Mouse (Mus musculus): ENCODE measurements around the gene Olfr330. TPM values are rescaled to one million over a fixed set of nuclear protein-coding genes. Genes with fewer than 3 reads are reported as not detected.
"Not testable (repeated sequence)": the region's sequence is repeated elsewhere in the genome, so short reads cannot be mapped to it uniquely, and the experiment has no call there.

The Olfr330 gene
- polyA plus RNA-seq (2014; fragmentation: Nextera tagmentation; extraction: Ambion mirVana): not detected in 2 replicates

- not testable (repeated sequence) for DNase-seq; H3K4me1 ChIP-seq (ENCODE audit: insufficient read depth); H3K9me3 ChIP-seq (ENCODE audit: low read depth, low read length); H3K4me3 ChIP-seq (ENCODE audit: low read depth, low read length); H3K9ac ChIP-seq; H3K36me3 ChIP-seq (ENCODE audit: insufficient read depth); ATAC-seq (ENCODE audit: insufficient read depth); H3K27ac ChIP-seq (ENCODE audit: low read depth); H3K27me3 ChIP-seq (ENCODE audit: insufficient read depth, low read length); H3K4me2 ChIP-seq
These were observed at the start of gene Olfr330 for GRCm38 (mm10) chr11:58534736-58535135. Olfr330 (minus strand) TSS chr11:58534836.

DNA sequence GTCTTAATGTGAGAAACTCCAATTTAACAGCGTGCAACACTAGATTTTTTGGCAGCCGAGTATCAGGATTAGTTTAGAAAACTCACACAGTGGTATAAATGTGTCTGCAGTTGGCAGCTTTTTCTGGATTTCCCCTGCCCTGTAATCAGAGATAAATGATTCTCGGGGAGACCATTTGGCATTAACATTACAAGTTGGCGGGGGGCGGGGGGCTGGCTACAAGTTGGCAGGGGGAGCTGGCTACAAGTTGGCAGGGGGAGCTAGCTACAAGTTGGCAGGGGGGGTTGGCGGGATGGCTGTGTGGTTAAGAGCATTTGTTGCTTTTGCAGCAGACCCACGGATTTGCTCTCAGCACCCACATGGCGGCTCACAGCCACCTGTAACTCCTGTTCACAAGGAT is 44.0 kb upstream of the Olfr330 start:
- H3K36me3 ChIP-seq (ENCODE audit: insufficient read depth): no peaks in the 10 kb centered on the region
- no peak overlapping the region for H3K4me2 ChIP-seq
- 65% methylated on average over 8 of the region's 8 CpGs for WGBS
- no peaks in the 10 kb centered on the region for H3K27me3 ChIP-seq (ENCODE audit: insufficient read depth, low read length)
- H3K9ac ChIP-seq: no peak overlapping the region
- H3K27ac ChIP-seq (ENCODE audit: low read depth): no peak overlapping the region
- H3K4me1 ChIP-seq (ENCODE audit: insufficient read depth): no peaks in the 10 kb centered on the region
- TF ChIP-seq CTCF (IDR thresholded peaks at IDR 0.05; ENCODE audit: low read depth): no peak
- no peak overlapping the region for H3K4me3 ChIP-seq (ENCODE audit: low read depth, low read length)
- no peak for ATAC-seq (ENCODE audit: insufficient read depth)
- DNase-seq: no peak
- no peaks in the 10 kb centered on the region for H3K9me3 ChIP-seq (ENCODE audit: low read depth, low read length)

DNA sequence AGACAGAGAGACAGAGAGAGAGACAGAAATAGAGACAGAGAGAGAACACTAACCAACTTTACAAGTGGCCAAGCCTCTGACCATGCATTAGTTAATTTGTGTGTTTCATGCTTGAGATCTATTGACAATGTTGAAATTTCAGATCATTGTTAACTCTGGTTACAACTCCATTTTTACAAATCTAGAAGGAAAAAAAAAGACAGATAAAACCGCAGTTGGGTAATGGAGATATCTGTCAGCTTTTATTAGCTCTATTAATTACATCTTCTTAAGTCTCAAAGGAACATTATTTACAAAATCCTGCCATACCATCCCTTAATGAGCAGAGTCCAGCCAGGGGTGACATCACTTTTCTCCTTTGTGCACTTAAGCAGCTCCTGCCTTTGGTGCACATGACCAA is 42.8 kb upstream of the Olfr330 start, which contains the start of gene Olfr325:
TSS of gene Olfr325 (plus strand) at position 301 of the 400 bp plus-strand sequence.
- DNase-seq: no peak

GRCm38 (mm10) chr11:58570405-58570804 is 35.8 kb upstream of the Olfr330 start, which contains the start of gene Olfr224:
Olfr224 (minus strand) TSS chr11:58570553.
- Histone ChIP-seq H3K36me3 (ENCODE audit: insufficient read depth) (no peaks in the 10 kb centered on the region), H3K4me2 (no peak within 1 kb of the TSS), H3K4me3 (ENCODE audit: low read depth, low read length) (no peak within 1 kb of the TSS), H3K4me1 (ENCODE audit: insufficient read depth) (no peaks in the 10 kb centered on the region), H3K27me3 (ENCODE audit: insufficient read depth, low read length) (no peaks in the 10 kb centered on the region), H3K9me3 (ENCODE audit: low read depth, low read length) (no peaks in the 10 kb centered on the region), H3K9ac (no peak within 1 kb of the TSS), H3K27ac (ENCODE audit: low read depth) (no peak within 1 kb of the TSS)
- DNase-seq (peak; percentile 5), ATAC-seq (ENCODE audit: insufficient read depth) (no peak)
- no peak for TF ChIP-seq CTCF (IDR thresholded peaks at IDR 0.05; ENCODE audit: low read depth)
- WGBS: 64% methylated on average over 5 of the region's 5 CpGs

More for the DNA sequence above, 42.8 kb upstream of the Olfr330 start, which contains the start of gene Olfr325:
- H3K9me3 ChIP-seq (ENCODE audit: low read depth, low read length): no peaks in the 10 kb centered on the region
- WGBS: 67% methylated on average over 1 of the region's 1 CpGs
- no peak for ATAC-seq (ENCODE audit: insufficient read depth)
- H3K4me2 ChIP-seq: no peak within 1 kb of the TSS
- H3K27ac ChIP-seq (ENCODE audit: low read depth): no peak within 1 kb of the TSS
- H3K4me1 ChIP-seq (ENCODE audit: insufficient read depth): no peaks in the 10 kb centered on the region
- H3K27me3 ChIP-seq (ENCODE audit: insufficient read depth, low read length): no peaks in the 10 kb centered on the region
- H3K4me3 ChIP-seq (ENCODE audit: low read depth, low read length): no peak within 1 kb of the TSS
- no peak within 1 kb of the TSS for H3K9ac ChIP-seq
- no peak for TF ChIP-seq CTCF (IDR thresholded peaks at IDR 0.05; ENCODE audit: low read depth)
- no peaks in the 10 kb centered on the region for H3K36me3 ChIP-seq (ENCODE audit: insufficient read depth)

- no peak for TF ChIP-seq CTCF (IDR thresholded peaks at IDR 0.05; ENCODE audit: low read depth)
- Histone ChIP-seq H3K4me2 (no peak within 1 kb of the TSS), H3K9ac (no peak within 1 kb of the TSS), H3K4me3 (ENCODE audit: low read depth, low read length) (no peak within 1 kb of the TSS), H3K9me3 (ENCODE audit: low read depth, low read length) (no peaks in the 10 kb centered on the region), H3K4me1 (ENCODE audit: insufficient read depth) (no peaks in the 10 kb centered on the region), H3K36me3 (ENCODE audit: insufficient read depth) (no peaks in the 10 kb centered on the region), H3K27ac (ENCODE audit: low read depth) (no peak within 1 kb of the TSS), H3K27me3 (ENCODE audit: insufficient read depth, low read length) (no peaks in the 10 kb centered on the region)
- ATAC-seq (ENCODE audit: insufficient read depth) (no peak), DNase-seq (no peak)
- 90% methylated on average over 1 of the region's 1 CpGs for WGBS
These were observed 20.9 kb upstream of the Olfr330 start, which contains the start of gene Olfr328 for GRCm38 (mm10) chr11:58555536-58555935. Olfr328 (minus strand) TSS chr11:58555636.

- WGBS: 68% methylated on average over 5 of the region's 5 CpGs
- H3K36me3 ChIP-seq (ENCODE audit: insufficient read depth): no peaks in the 10 kb centered on the region
- H3K4me1 ChIP-seq (ENCODE audit: insufficient read depth): no peaks in the 10 kb centered on the region
- no peak for TF ChIP-seq CTCF (IDR thresholded peaks at IDR 0.05; ENCODE audit: low read depth)
- H3K9ac ChIP-seq: no peak within 1 kb of the TSS
- H3K9me3 ChIP-seq (ENCODE audit: low read depth, low read length): no peaks in the 10 kb centered on the region
- no peak for DNase-seq
- ATAC-seq (ENCODE audit: insufficient read depth): no peak
- no peak within 1 kb of the TSS for H3K4me3 ChIP-seq (ENCODE audit: low read depth, low read length)
- H3K27ac ChIP-seq (ENCODE audit: low read depth): no peak within 1 kb of the TSS
- H3K4me2 ChIP-seq: no peak within 1 kb of the TSS
- H3K27me3 ChIP-seq (ENCODE audit: insufficient read depth, low read length): no peaks in the 10 kb centered on the region
These were observed 11.7 kb upstream of the Olfr330 start, which contains the start of gene Olfr329-ps for GRCm38 (mm10) chr11:58546322-58546721. Olfr329-ps (minus strand) TSS chr11:58546422.

GRCm38 (mm10) chr11:58519756-58520155 is 14.9 kb downstream of the Olfr330 start:
- WGBS: 87% methylated on average over 7 of the region's 9 CpGs
- H3K9ac ChIP-seq; H3K4me2 ChIP-seq; H3K4me1 ChIP-seq (ENCODE audit: insufficient read depth); H3K4me3 ChIP-seq (ENCODE audit: low read depth, low read length); H3K36me3 ChIP-seq (ENCODE audit: insufficient read depth); H3K27ac ChIP-seq (ENCODE audit: low read depth); DNase-seq; H3K27me3 ChIP-seq (ENCODE audit: insufficient read depth, low read length); ATAC-seq (ENCODE audit: insufficient read depth); H3K9me3 ChIP-seq (ENCODE audit: low read depth, low read length): not testable (repeated sequence)

DNA sequence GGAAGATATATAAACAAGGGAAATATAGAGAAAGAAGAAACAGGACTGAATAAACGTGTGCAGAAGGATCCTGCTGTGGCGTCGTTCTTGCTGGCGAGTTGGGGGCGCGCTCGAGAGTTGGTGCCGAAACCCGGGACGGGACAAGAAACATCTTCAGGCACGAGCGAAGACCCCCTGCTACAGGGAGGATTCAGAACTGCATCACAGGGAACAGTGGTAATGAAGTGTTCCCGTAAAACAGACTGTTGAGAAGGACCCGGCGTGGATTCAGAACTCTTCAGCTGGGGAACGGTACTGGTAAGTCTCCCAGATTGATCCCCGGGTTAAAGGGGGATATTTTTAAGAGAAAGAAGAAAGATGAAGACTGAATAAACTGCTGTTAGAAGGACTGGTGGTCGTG is 15.7 kb downstream of the Olfr330 start:
- not testable (repeated sequence) for H3K36me3 ChIP-seq (ENCODE audit: insufficient read depth); H3K27ac ChIP-seq (ENCODE audit: low read depth); H3K9me3 ChIP-seq (ENCODE audit: low read depth, low read length); H3K4me3 ChIP-seq (ENCODE audit: low read depth, low read length); ATAC-seq (ENCODE audit: insufficient read depth); H3K4me2 ChIP-seq; H3K27me3 ChIP-seq (ENCODE audit: insufficient read depth, low read length); DNase-seq; H3K9ac ChIP-seq; H3K4me1 ChIP-seq (ENCODE audit: insufficient read depth)
- WGBS: 93% methylated on average over 15 of the region's 18 CpGs

GRCm38 (mm10) chr11:58509058-58509457 is 25.6 kb downstream of the Olfr330 start:
- DNase-seq: not testable (repeated sequence)

GRCm38 (mm10) chr11:58502472-58502871 is 32.2 kb downstream of the Olfr330 start, which contains the start of gene Olfr331:
Olfr331 (minus strand) TSS chr11:58502572.
- ATAC-seq (ENCODE audit: insufficient read depth): not testable (repeated sequence)

More at GRCm38 (mm10) chr11:58509058-58509457, 25.6 kb downstream of the Olfr330 start:
- H3K27me3 ChIP-seq (ENCODE audit: insufficient read depth, low read length); H3K27ac ChIP-seq (ENCODE audit: low read depth); H3K36me3 ChIP-seq (ENCODE audit: insufficient read depth); H3K4me3 ChIP-seq (ENCODE audit: low read depth, low read length); H3K9ac ChIP-seq; H3K9me3 ChIP-seq (ENCODE audit: low read depth, low read length); H3K4me2 ChIP-seq; H3K4me1 ChIP-seq (ENCODE audit: insufficient read depth); ATAC-seq (ENCODE audit: insufficient read depth): not testable (repeated sequence)
- WGBS: 78% methylated on average over 19 of the region's 19 CpGs

More at GRCm38 (mm10) chr11:58502472-58502871, 32.2 kb downstream of the Olfr330 start, which contains the start of gene Olfr331:
- H3K4me2 ChIP-seq; H3K9ac ChIP-seq; H3K27ac ChIP-seq (ENCODE audit: low read depth); H3K36me3 ChIP-seq (ENCODE audit: insufficient read depth); H3K9me3 ChIP-seq (ENCODE audit: low read depth, low read length); H3K4me3 ChIP-seq (ENCODE audit: low read depth, low read length); DNase-seq; H3K4me1 ChIP-seq (ENCODE audit: insufficient read depth); H3K27me3 ChIP-seq (ENCODE audit: insufficient read depth, low read length): not testable (repeated sequence)

Measured in lung, embryonic 14.5 days (tissue).